In genomic region chr11:97571266-97572088, GRCm38 (mm10) we compare ENCODE assay signal across 11 mouse cellular contexts. TPM values are rescaled to one million over a fixed set of nuclear protein-coding genes. Genes with fewer than 3 reads are reported as not detected.
A peak's percentile ranks its signal among the peaks of the same experiment; 100 is the strongest.
DNase-seq lines count a peak whose midpoint lies in the region; ATAC-seq and TF ChIP-seq lines count a peak whose summit lies in the region.
"Had no signal": no experiment of that assay in that cellular context is flagged by ENCODE, and none has a peak within 500 bp of the region (broad histone marks: within the 10 kb centered on the region; RNA-seq: fewer than 3 reads in every experiment).

No protein-coding gene starts in this region.

- peak; percentile 66 for DNase-seq in cerebellum, adult 11-12 months
- DNase-seq in brain, adult 2 months (ENCODE audit: low read depth, low spot score), result peak; percentile 80
- peak; percentile 46 for DNase-seq in forebrain, postnatal 0 days
- DNase-seq in midbrain, embryonic 14.5 days, result peak; percentile 72
- no peak for DNase-seq in testis, postnatal 14 days (ENCODE audit: low spot score)
- no peak for DNase-seq in urinary bladder, postnatal 14 days (ENCODE audit: low spot score)
- DNase-seq: thymus, postnatal 36 days had no signal

- 4% methylated on average over 8 of the region's 8 CpGs for WGBS in forebrain, postnatal 0 days
- 6% methylated on average over 8 of the region's 8 CpGs for WGBS in midbrain, embryonic 14.5 days

- peak overlapping the region; percentile 91 for H3K4me2 ChIP-seq in forebrain, postnatal 0 days (ENCODE audit: low read depth)
- peak overlapping the region; percentile 72 for H3K4me2 ChIP-seq in midbrain, embryonic 14.5 days (ENCODE audit: low read length)
- H3K4me2 ChIP-seq: heart, embryonic 12.5 days had no signal

- H3K27ac ChIP-seq in forebrain, postnatal 0 days (ENCODE audit: low read depth, low read length), result peak overlapping the region; percentile 97
- H3K27ac ChIP-seq in midbrain, embryonic 14.5 days (replicated peaks; ENCODE audit: low read depth, low read length), result peak overlapping the region; percentile 97

- TF ChIP-seq CTCF in forebrain, postnatal 0 days (IDR thresholded peaks at IDR 0.05; ENCODE audit: low read depth), result peak; percentile 38

- H3K4me1 ChIP-seq in forebrain, postnatal 0 days (ENCODE audit: insufficient read depth), result peaks cover 44% of the 10 kb centered on the region
- H3K4me1 ChIP-seq in midbrain, embryonic 14.5 days (ENCODE audit: control insufficient read depth, insufficient read depth, low read length), result peaks cover 72% of the 10 kb centered on the region

- ATAC-seq in cerebellum, adult (ENCODE audit: insufficient number of reproducible peaks, low FRiP score, low TSS enrichment), result no peak
- no peak for ATAC-seq in forebrain, postnatal 0 days
- ATAC-seq in midbrain, embryonic 14.5 days (ENCODE audit: low FRiP score, low TSS enrichment), result no peak
- ATAC-seq in megakaryocyte-erythroid progenitor cell, adult 5-6 weeks (replicated peaks; ENCODE audit: low FRiP score, low TSS enrichment, poor library complexity, severe bottlenecking), result no peak

- H3K4me3 ChIP-seq in forebrain, postnatal 0 days (ENCODE audit: low read depth, low read length), result peak overlapping the region; percentile 77
- H3K4me3 ChIP-seq in midbrain, embryonic 14.5 days (replicated peaks; ENCODE audit: low read depth, low read length), result peak overlapping the region; percentile 90
- H3K4me3 ChIP-seq: heart, embryonic 12.5 days had no signal

- H3K36me3 ChIP-seq in forebrain, postnatal 0 days (ENCODE audit: insufficient read depth), result peaks cover 1% of the 10 kb centered on the region; the same call in 1 of the 2 replicates
- H3K36me3 ChIP-seq in midbrain, embryonic 14.5 days (ENCODE audit: control insufficient read depth, insufficient read depth, low read length), result no peaks in the 10 kb centered on the region
- H3K36me3 ChIP-seq: heart, embryonic 12.5 days had no signal

- H3K27me3 ChIP-seq in forebrain, postnatal 0 days (ENCODE audit: insufficient read depth, low read length), result no peaks in the 10 kb centered on the region
- H3K27me3 ChIP-seq in midbrain, embryonic 14.5 days (ENCODE audit: control insufficient read depth, insufficient read depth, low read length), result no peaks in the 10 kb centered on the region

- H3K9ac ChIP-seq in forebrain, postnatal 0 days, result peak overlapping the region; percentile 95
- peak overlapping the region; percentile 99; the same call in 1 of the 2 replicates for H3K9ac ChIP-seq in midbrain, embryonic 14.5 days (replicated peaks; ENCODE audit: low read length)
- H3K9ac ChIP-seq: heart, embryonic 12.5 days had no signal

- H3K9me3 ChIP-seq in forebrain, postnatal 0 days (ENCODE audit: low read length), result no peaks in the 10 kb centered on the region
- H3K9me3 ChIP-seq in midbrain, embryonic 14.5 days (ENCODE audit: control insufficient read depth, low read length), result no peaks in the 10 kb centered on the region
- H3K9me3 ChIP-seq: heart, embryonic 12.5 days had no signal

RNA-seq across cellular contexts. Expression of gene Srcin1, which starts 4.5 kb away (rescaled TPM):
- total RNA-seq in forebrain, postnatal 0 days (2014; rRNA removed), result 50.1 and 70.7 TPM in 2 replicates
- 8.9 and 12.0 TPM in 2 replicates for polyA plus RNA-seq in forebrain, postnatal 0 days (2015; fragmentation: Nextera tagmentation; extraction: Ambion mirVana)
- polyA plus RNA-seq in midbrain, embryonic 14.5 days (2014; fragmentation: Nextera tagmentation; extraction: Ambion mirVana), result 9.6 and 15.1 TPM in 2 replicates
- total RNA-seq in megakaryocyte-erythroid progenitor cell, adult 5-6 weeks (2014; fragmentation: Nextera tagmentation), result not detected in 2 replicates
- total RNA-seq in megakaryocyte-erythroid progenitor cell, adult 5-6 weeks (2017), result not detected in 2 replicates
- polyA plus RNA-seq: heart, embryonic 12.5 days had no signal

RNA-seq across cellular contexts. Expression of gene Epop, which starts 58.0 kb away (rescaled TPM):
- total RNA-seq in forebrain, postnatal 0 days (2014; rRNA removed), result 5.0 and 6.8 TPM in 2 replicates
- polyA plus RNA-seq in forebrain, postnatal 0 days (2015; fragmentation: Nextera tagmentation; extraction: Ambion mirVana), result 3.6 and 4.1 TPM in 2 replicates
- polyA plus RNA-seq in midbrain, embryonic 14.5 days (2014; fragmentation: Nextera tagmentation; extraction: Ambion mirVana), result 1.9 and 2.8 TPM in 2 replicates
- total RNA-seq in megakaryocyte-erythroid progenitor cell, adult 5-6 weeks (2014; fragmentation: Nextera tagmentation), result 2.6 and 2.9 TPM in 2 replicates
- 0.61 and 2.6 TPM in 2 replicates for total RNA-seq in megakaryocyte-erythroid progenitor cell, adult 5-6 weeks (2017)
- total RNA-seq: MEL had no signal

Comparison
In these comparisons a context has a peak if more than half of its experiments do, and no peak if none do; other contexts are left out.
1. DNase-seq: peak in cerebellum, adult 11-12 months (single experiment), brain, adult 2 months (single experiment), forebrain, postnatal 0 days (single experiment) and midbrain, embryonic 14.5 days (single experiment); none in testis, postnatal 14 days (single experiment) and urinary bladder, postnatal 14 days (single experiment).
2. RNA of gene Srcin1, which starts 4.5 kb away (total RNA-seq): 50.1 to 70.7 TPM in forebrain, postnatal 0 days; not detected in megakaryocyte-erythroid progenitor cell, adult 5-6 weeks; every median in the first group is over 10 times any median in the second.